Mouse (Mus musculus): ENCODE data around the gene Jakmip3. TPM values are rescaled to one million over a fixed set of nuclear protein-coding genes. Genes with fewer than 3 reads are reported as not detected.

Gene Jakmip3
- polyA plus RNA-seq, 1 experiment from 2014 or later, result 5.1 TPM

DNA sequence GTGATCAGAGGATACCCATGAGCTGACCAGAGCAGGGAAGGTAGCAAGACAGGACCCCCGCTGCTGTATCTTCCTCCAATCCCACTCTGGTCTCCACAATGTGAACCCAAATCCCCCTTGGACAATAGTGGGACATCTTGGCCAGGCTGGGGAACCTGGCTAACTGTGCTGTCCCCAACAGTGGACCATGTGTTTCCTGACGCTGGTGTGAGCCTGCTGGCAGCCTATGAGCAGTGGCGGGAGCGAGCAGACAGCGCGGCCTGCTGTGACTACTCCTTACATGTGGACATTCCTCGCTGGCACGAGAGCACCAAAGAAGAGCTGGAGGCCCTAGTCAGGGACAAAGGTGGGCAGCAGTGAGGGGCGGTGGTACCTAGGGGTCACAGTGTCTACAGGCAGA is 151.2 kb downstream of the Jakmip3 start:
- Histone ChIP-seq H3K4me3 (no peak overlapping the region), H3K36me3 (peaks cover 80% of the 10 kb centered on the region), H3K9me3 (no peaks in the 10 kb centered on the region), H3K27ac (no peak overlapping the region), H3K4me1 (replicated peaks) (peaks cover 48% of the 10 kb centered on the region), H3K4me2 (no peak overlapping the region), H3K9ac (no peak overlapping the region), H3K27me3 (no peaks in the 10 kb centered on the region)
- 88% methylated on average over 9 of the region's 9 CpGs for WGBS
- ATAC-seq (ENCODE audit: low FRiP score), result no peak

DNA sequence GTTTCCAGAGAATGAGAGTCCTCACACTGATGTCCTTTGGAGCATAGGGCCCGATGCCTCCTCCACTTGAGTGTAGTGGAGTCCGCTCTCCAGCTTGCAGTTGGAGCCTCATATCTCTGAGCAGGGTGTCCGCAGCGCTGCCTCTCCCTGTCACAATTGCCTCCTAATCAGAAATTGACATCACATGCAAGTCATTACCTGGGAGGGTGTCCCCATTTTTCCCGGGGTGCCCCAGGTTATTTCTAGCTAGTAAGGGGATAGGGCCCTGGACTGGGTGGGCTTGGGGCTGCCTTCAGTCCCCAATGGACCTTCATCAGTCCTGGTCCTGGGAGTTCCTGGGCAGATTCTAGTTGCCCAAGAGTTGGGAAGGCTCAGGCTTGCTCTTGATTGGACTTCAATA is 152.1 kb downstream of the Jakmip3 start:
- H3K4me3 ChIP-seq, result no peak overlapping the region
- H3K4me2 ChIP-seq, result no peak overlapping the region
- no peaks in the 10 kb centered on the region for H3K27me3 ChIP-seq
- peaks cover 86% of the 10 kb centered on the region for H3K36me3 ChIP-seq
- H3K9ac ChIP-seq, result no peak overlapping the region
- H3K9me3 ChIP-seq, result no peaks in the 10 kb centered on the region
- no peak overlapping the region for H3K27ac ChIP-seq
- WGBS, result 99% methylated on average over 5 of the region's 5 CpGs
- H3K4me1 ChIP-seq (replicated peaks), result peaks cover 38% of the 10 kb centered on the region
- no peak for ATAC-seq (ENCODE audit: low FRiP score)

DNA sequence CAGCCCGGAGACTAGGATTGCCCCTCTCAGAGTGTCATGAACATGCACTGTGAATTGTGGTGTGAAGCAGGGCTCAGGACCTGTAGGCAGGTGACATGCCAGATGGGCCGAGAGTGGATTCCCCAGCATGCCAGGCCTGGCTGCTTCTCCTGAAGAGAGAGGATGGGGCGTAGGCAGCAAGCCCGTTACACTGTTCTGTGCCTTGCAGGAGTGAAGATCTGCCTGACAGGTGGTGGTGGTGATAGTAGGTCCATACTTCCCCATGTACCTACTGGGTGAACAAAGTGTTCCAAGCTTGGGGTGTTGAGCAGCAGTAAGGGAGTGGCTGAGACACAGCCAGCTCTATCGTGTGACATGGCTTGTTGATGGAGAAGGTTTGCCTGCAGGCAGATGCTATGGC is 152.6 kb downstream of the Jakmip3 start:
- no peak for ATAC-seq (ENCODE audit: low FRiP score)
- 92% methylated on average over 5 of the region's 5 CpGs for WGBS
- Histone ChIP-seq H3K4me3 (no peak overlapping the region), H3K4me1 (replicated peaks) (peaks cover 33% of the 10 kb centered on the region), H3K4me2 (no peak overlapping the region), H3K9me3 (no peaks in the 10 kb centered on the region), H3K27ac (no peak overlapping the region), H3K36me3 (peaks cover 90% of the 10 kb centered on the region), H3K9ac (no peak overlapping the region), H3K27me3 (no peaks in the 10 kb centered on the region)

DNA sequence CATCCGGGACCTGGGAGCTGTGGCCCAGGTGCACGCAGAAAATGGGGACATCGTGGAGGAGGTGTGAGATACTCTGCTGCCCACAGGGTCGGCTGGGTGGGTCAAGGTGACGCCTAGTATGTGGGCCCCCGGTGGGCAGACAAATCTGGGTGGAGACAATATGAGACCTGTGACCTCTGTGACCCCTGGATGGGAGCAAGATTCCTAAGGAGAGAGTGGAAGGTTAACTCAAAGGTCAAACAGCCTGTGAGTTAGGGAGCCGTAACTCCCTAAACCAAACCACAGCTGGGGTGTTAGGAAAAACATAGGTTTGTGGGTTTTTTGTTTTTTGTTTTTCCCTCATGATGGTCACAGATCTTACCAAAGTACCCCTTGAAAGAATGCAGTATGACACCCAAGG is 153.3 kb downstream of the Jakmip3 start:
- Histone ChIP-seq H3K4me2 (no peak overlapping the region), H3K9me3 (no peaks in the 10 kb centered on the region), H3K4me1 (replicated peaks) (peaks cover 27% of the 10 kb centered on the region), H3K27me3 (no peaks in the 10 kb centered on the region), H3K4me3 (no peak overlapping the region), H3K27ac (no peak overlapping the region), H3K36me3 (peaks cover 94% of the 10 kb centered on the region), H3K9ac (no peak overlapping the region)
- 85% methylated on average over 7 of the region's 7 CpGs for WGBS
- ATAC-seq (ENCODE audit: low FRiP score), result no peak

DNA sequence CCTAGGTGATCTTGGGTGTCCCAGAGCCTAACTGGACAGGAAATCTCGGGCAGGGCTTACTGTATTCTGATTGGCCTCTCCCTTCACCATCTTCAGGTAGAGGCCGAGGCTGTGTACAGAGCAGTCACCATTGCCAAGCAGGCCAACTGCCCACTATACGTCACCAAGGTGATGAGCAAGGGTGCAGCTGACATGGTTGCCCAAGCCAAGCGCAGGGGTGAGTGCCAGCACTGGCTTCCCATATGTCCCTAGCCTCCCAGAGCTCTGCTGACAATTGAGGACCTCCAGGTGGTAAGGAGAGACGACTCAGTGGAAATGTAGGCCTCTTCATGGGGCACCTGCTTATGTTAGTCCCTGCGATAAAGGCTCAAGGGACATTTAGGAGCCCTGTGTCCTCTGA is 154.2 kb downstream of the Jakmip3 start:
- H3K4me1 ChIP-seq (replicated peaks), result peaks cover 17% of the 10 kb centered on the region

DNA sequence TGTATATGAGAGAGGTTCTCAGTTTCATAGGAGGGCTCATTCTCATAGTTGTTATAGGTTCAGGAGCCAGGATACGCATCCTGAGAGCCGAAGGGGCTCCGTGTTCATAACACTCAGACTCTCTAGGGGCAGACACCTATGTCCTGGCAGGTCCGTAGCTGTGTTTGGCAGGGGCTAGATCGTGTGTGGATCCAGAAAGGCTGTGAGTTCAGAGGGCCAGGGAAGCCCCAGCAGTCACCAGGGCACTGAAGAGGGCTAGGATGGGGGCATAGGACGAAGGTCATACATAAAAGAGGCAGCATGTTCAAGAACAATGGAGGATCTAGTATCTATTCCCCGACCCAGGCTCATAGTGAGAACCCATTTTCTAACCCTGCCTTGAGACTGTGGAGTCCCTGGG is 154.8 kb downstream of the Jakmip3 start:
- 85% methylated on average over 7 of the region's 7 CpGs for WGBS
- Histone ChIP-seq H3K9ac (no peak overlapping the region), H3K36me3 (peaks cover 95% of the 10 kb centered on the region), H3K4me2 (no peak overlapping the region), H3K9me3 (no peaks in the 10 kb centered on the region), H3K27me3 (no peaks in the 10 kb centered on the region), H3K27ac (no peak overlapping the region; the same call in 1 of the 2 replicates), H3K4me1 (replicated peaks) (peaks cover 12% of the 10 kb centered on the region), H3K4me3 (no peak overlapping the region)
- ATAC-seq (ENCODE audit: low FRiP score), result no peak

More for the DNA sequence above, 154.2 kb downstream of the Jakmip3 start:
- no peak overlapping the region for H3K4me3 ChIP-seq
- no peak overlapping the region for H3K9ac ChIP-seq
- H3K36me3 ChIP-seq, result peaks cover 95% of the 10 kb centered on the region
- H3K27ac ChIP-seq, result no peak overlapping the region; the same call in 1 of the 2 replicates
- no peaks in the 10 kb centered on the region for H3K9me3 ChIP-seq
- H3K27me3 ChIP-seq, result no peaks in the 10 kb centered on the region
- H3K4me2 ChIP-seq, result no peak overlapping the region
- ATAC-seq (ENCODE audit: low FRiP score), result no peak
- WGBS, result 84% methylated on average over 6 of the region's 6 CpGs

DNA sequence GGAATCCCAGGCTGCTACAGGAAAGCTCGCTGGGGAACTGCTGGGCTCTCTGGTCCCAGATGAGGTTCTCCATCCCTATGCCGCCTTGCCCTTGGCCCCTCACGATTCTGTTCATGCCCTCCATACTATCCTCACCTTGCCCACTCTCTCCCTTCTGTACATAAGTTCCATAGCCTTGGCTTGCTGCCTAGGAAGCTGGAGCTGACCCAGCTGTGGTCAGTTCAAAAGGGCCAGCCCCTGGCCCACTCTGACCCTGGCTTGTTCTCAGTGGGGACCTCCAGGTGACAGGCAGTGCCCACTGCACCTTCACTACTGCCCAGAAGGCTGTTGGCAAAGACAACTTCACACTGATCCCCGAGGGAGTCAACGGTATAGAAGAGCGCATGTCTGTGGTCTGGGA is 155.9 kb downstream of the Jakmip3 start:
- WGBS, result 92% methylated on average over 6 of the region's 6 CpGs
- Histone ChIP-seq H3K9me3 (no peaks in the 10 kb centered on the region), H3K27me3 (no peaks in the 10 kb centered on the region), H3K4me2 (no peak overlapping the region), H3K9ac (no peak overlapping the region), H3K4me3 (no peak overlapping the region), H3K36me3 (peaks cover 94% of the 10 kb centered on the region), H3K27ac (no peak overlapping the region), H3K4me1 (replicated peaks) (0 out of 2 replicates have a peak, but pooled peaks cover 5% of the 10 kb centered on the region)
- ATAC-seq (ENCODE audit: low FRiP score), result no peak

DNA sequence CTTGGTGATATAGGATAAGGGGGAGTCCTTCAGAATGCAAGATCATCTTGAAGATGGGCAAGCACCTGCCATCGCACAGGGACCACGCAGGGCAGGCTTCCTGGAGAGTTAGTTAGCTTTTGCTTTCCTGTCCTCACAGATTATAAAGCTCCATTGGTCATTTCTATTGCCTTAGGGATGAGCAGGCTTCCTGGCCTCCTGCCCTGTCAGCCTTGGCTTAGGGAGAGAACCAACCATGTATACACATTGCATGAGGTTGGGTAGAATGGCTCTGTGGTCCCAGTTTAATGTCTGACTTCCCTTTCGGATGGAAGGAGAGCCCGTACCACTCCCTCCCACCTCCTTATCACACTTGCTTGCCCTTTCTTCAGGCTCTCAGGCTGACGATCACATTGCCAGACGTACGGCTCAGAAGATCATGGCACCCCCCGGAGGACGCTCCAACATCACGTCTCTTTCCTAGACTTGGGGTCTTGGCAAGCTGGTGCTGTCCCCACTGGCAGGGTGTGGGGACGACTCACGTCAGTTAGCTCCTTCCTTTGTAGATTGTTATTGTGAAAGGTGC is 160.1 kb downstream of the Jakmip3 start:
- no peaks in the 10 kb centered on the region for H3K27me3 ChIP-seq
- peaks cover 66% of the 10 kb centered on the region for H3K36me3 ChIP-seq
- ATAC-seq (ENCODE audit: low FRiP score), result no peak
- 66% methylated on average over 12 of the region's 12 CpGs for WGBS
- no peak overlapping the region for H3K4me2 ChIP-seq
- H3K27ac ChIP-seq, result no peak overlapping the region; the same call in 1 of the 2 replicates
- no peak overlapping the region for H3K4me3 ChIP-seq
- 0 out of 2 replicates have a peak overlapping the region, but pooled peaks have one; percentile 19 for H3K9ac ChIP-seq
- H3K9me3 ChIP-seq, result no peaks in the 10 kb centered on the region
- H3K4me1 ChIP-seq (replicated peaks), result peaks cover 9% of the 10 kb centered on the region; the same call in 1 of the 2 replicates

DNA sequence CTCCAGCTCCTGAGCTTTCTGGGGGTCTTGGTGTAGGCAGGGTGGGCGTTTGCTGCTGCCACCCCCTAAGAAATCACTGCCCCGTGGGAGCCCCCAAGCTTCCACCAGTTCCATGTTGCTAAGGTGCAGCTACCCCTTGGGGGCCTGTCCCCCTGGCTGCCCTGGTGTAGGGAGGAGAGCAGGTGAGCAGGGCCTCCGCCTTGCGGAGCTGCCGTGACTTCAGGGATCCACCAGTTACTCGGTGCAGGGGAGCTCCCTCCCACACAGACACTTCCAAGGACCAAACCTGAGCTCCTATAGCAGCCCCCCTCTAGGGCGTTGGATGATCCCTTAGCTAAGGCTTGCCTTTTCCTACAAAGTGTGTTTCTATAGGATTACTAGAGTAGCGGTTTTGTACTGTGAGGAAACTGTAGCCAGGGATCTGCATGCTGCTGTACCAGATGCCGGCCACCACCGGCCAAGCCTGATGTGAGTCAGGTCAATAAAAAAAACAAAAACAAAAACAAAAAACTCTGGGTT is 160.8 kb downstream of the Jakmip3 start:
- Histone ChIP-seq H3K27me3 (no peaks in the 10 kb centered on the region), H3K36me3 (peaks cover 59% of the 10 kb centered on the region), H3K4me3 (no peak overlapping the region), H3K4me1 (replicated peaks) (peaks cover 9% of the 10 kb centered on the region; the same call in 1 of the 2 replicates), H3K27ac (peak overlapping the region; percentile 48), H3K4me2 (no peak overlapping the region), H3K9me3 (no peaks in the 10 kb centered on the region), H3K9ac (no peak overlapping the region)
- ATAC-seq (ENCODE audit: low FRiP score), result no peak
- 87% methylated on average over 10 of the region's 10 CpGs for WGBS

DNA sequence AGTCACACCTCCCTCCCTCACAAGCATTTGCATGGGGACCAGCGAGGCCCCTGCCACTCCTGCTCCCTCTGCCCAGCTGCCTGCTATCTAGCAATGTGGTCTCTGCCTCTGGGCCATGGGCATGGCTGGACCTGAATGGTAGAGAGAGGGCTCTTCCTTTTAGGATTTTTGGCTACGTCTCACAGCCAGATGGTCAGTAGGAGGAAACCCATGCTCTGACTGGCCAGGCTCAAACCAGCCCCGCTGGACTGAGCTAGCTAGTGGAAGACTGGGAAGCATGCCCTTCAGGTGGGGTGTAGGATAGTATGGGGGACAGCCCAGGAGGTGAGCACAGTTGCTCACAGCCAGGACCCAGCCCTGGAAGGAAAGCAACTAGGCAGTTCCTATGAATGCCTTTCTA is 161.3 kb downstream of the Jakmip3 start:
- Histone ChIP-seq H3K36me3 (peaks cover 54% of the 10 kb centered on the region), H3K4me3 (no peak overlapping the region), H3K27ac (0 out of 2 replicates have a peak overlapping the region, but pooled peaks have one; percentile 18), H3K4me2 (no peak overlapping the region), H3K9ac (no peak overlapping the region), H3K27me3 (no peaks in the 10 kb centered on the region), H3K4me1 (replicated peaks) (peaks cover 9% of the 10 kb centered on the region; the same call in 1 of the 2 replicates), H3K9me3 (no peaks in the 10 kb centered on the region)
- WGBS, result 69% methylated on average over 3 of the region's 3 CpGs
- no peak for ATAC-seq (ENCODE audit: low FRiP score)

DNA sequence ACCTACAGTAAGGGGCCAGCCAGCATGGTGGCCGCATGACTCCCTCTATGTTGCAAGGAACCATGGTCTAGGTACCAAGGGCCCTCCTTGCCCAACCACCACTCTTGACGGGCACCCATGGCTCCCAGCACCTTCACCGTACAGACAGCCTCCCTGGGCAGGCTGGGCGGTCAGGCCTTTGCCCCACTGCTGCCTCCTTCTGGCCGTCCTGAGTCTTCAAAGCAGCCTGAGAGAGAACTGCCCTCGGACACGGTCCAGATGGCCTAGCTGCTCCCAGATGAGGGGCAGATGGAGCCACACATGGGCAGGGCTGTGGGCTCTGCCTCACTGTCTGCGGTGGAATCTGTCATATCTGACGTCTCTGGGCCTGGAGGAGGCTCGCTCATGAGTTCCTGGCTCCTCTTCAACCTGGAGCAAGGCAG is 163.4 kb downstream of the Jakmip3 start:
- Histone ChIP-seq H3K9me3 (no peaks in the 10 kb centered on the region), H3K4me3 (no peak overlapping the region), H3K4me1 (replicated peaks) (peaks cover 9% of the 10 kb centered on the region; the same call in 1 of the 2 replicates), H3K27ac (peak overlapping the region; percentile 48; the same call in 1 of the 2 replicates), H3K36me3 (peaks cover 37% of the 10 kb centered on the region), H3K4me2 (no peak overlapping the region), H3K27me3 (no peaks in the 10 kb centered on the region), H3K9ac (no peak overlapping the region)
- 51% methylated on average over 10 of the region's 10 CpGs for WGBS
- ATAC-seq (ENCODE audit: low FRiP score), result peak; percentile 29; the same call in 1 of the 2 replicates

DNA sequence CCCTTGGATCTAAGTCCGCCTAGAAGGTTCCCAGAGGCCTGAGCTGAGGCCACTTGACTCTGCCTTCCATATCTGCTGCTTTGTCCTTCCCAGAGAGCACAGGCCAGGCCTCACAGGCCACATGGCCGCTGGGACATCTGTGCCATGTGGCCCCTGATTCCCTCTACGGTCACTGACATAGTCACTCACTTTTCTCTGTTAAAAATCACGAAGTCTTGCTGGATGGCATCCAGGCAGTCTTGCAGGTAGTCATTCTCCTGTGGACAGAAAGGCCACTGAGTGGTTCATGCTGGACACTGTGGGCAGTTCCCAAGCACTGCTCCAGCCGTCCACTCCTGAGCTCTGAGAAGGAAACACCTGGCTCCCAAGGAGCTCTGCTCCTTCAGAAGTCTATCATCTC is 164.5 kb downstream of the Jakmip3 start:
- Histone ChIP-seq H3K9ac (no peak overlapping the region), H3K4me3 (no peak overlapping the region), H3K4me1 (replicated peaks) (peaks cover 9% of the 10 kb centered on the region; the same call in 1 of the 2 replicates), H3K36me3 (peaks cover 27% of the 10 kb centered on the region), H3K27ac (0 out of 2 replicates have a peak overlapping the region, but pooled peaks have one; percentile 8), H3K4me2 (no peak overlapping the region), H3K27me3 (no peaks in the 10 kb centered on the region), H3K9me3 (no peaks in the 10 kb centered on the region)
- 86% methylated on average over 5 of the region's 5 CpGs for WGBS
- no peak for ATAC-seq (ENCODE audit: low FRiP score)

DNA sequence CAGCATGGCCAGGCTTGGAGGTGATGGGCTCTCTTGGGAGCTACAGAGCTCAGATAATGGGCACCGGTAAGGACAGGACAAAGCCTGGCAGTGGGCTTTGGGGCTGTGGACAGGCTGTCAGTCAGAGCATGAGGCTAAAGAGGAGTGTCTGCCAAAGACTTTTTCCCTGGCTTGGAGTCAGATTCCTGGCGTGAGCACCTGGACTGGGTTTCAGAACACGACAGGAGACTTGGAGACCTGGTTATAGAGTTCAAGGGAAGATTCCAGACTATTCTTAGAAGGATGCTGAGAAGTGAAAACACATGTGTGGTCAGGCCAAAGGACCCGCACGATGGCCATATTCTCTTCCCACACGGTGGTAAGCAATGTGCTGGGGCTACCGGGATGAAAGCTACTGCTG is 165.2 kb downstream of the Jakmip3 start:
- WGBS, result 75% methylated on average over 7 of the region's 7 CpGs
- Histone ChIP-seq H3K9ac (no peak overlapping the region), H3K4me2 (no peak overlapping the region), H3K27ac (0 out of 2 replicates have a peak overlapping the region, but pooled peaks have one; percentile 8), H3K36me3 (peaks cover 21% of the 10 kb centered on the region), H3K4me1 (replicated peaks) (peaks cover 9% of the 10 kb centered on the region; the same call in 1 of the 2 replicates), H3K9me3 (no peaks in the 10 kb centered on the region), H3K27me3 (no peaks in the 10 kb centered on the region), H3K4me3 (no peak overlapping the region)
- no peak for ATAC-seq (ENCODE audit: low FRiP score)

All from hindbrain, embryonic 13.5 days (tissue).